Mouse (Mus musculus) embryonic facial prominence, embryonic 10.5 days (tissue): ENCODE measurements around the gene Ano1. TPM values are rescaled to one million over a fixed set of nuclear protein-coding genes. Genes with fewer than 3 reads are reported as not detected.

Source experiments
- polyA plus RNA-seq: library from polyadenylated mRNA; unstranded; fragments of >200 nt; fragmentation: Nextera tagmentation; extraction: Ambion mirVana; gene quantifications from 2 replicates; pipeline ENCODE4 v1.2.1, GENCODE M21; 2016

Gene Ano1
- polyA plus RNA-seq, 1 experiment from 2014 or later: 11.3 TPM

Other genes starting within 250 kb of the Ano1 start
- 44.3 and 44.6 TPM in 2 replicates for gene Ppfia1, start 198.2 kb downstream of the Ano1 start, polyA plus RNA-seq
- gene Fadd, start 169.5 kb downstream of the Ano1 start, polyA plus RNA-seq: 10.7 and 12.0 TPM in 2 replicates
- gene Fgf3, start 86.1 kb upstream of the Ano1 start, polyA plus RNA-seq: 0.96 and 1.3 TPM in 2 replicates
- gene Fgf4, start 95.4 kb upstream of the Ano1 start, polyA plus RNA-seq: 0.16 TPM in 1 of 2 replicates, not detected in the other
- 17.5 and 19.7 TPM in 2 replicates for gene Fgf15, start 144.6 kb upstream of the Ano1 start, polyA plus RNA-seq
- 25.4 and 26.0 TPM in 2 replicates for gene LTO1, start 163.1 kb upstream of the Ano1 start, polyA plus RNA-seq
- gene Ccnd1, start 188.0 kb upstream of the Ano1 start, polyA plus RNA-seq: 191 and 194 TPM in 2 replicates